Mouse (Mus musculus) heart, embryonic 16.5 days (tissue): ENCODE data around the gene Hcn4. TPM values are rescaled to one million over a fixed set of nuclear protein-coding genes. Genes with fewer than 3 reads are reported as not detected.

Source experiments
- ATAC-seq: fragments of 200-750 bp; cut with Nextera tagmentation; replicated peaks from 2 replicates; pipeline ENCODE4 v1.8.0; 2017; ENCODE audit warnings: moderate number of reproducible peaks; ENCODE audit not compliant: insufficient read depth, low FRiP score; ENCODE audit errors: extremely low read depth
- H3K27ac ChIP-seq: fragments of 300-500 bp; sonication (generic); 2 replicates; pipeline ENCODE4 v1.5.1; 2014; ENCODE audit warnings: mild to moderate bottlenecking, low read length, control low read depth, moderate library complexity
- H3K27me3 ChIP-seq: fragments of 300-500 bp; sonication (generic); 2 replicates; pipeline ENCODE4 v1.6.1; 2014; ENCODE audit warnings: low read length, mixed read lengths; ENCODE audit not compliant: control insufficient read depth, insufficient read depth
- H3K36me3 ChIP-seq: fragments of 300-500 bp; sonication (generic); 2 replicates; pipeline ENCODE4 v1.6.1; 2014; ENCODE audit not compliant: control insufficient read depth, insufficient read depth
- H3K4me1 ChIP-seq: fragments of 300-500 bp; sonication (generic); 2 replicates; pipeline ENCODE4 v1.6.1; 2014; ENCODE audit warnings: low read length, mixed read lengths; ENCODE audit not compliant: control insufficient read depth, insufficient read depth
- H3K4me2 ChIP-seq: fragments of 300-500 bp; sonication (generic); 2 replicates; pipeline ENCODE4 v1.6.1; 2014; ENCODE audit warnings: low read depth, mild to moderate bottlenecking, control low read depth, low read length
- H3K4me3 ChIP-seq: fragments of 300-500 bp; sonication (generic); 2 replicates; pipeline ENCODE4 v1.5.1; 2014; ENCODE audit warnings: mild to moderate bottlenecking, control low read depth, low read length
- H3K9ac ChIP-seq: fragments of 300-500 bp; sonication (generic); 2 replicates; pipeline ENCODE4 v1.6.1; 2014; ENCODE audit warnings: low read length, control low read depth
- H3K9me3 ChIP-seq: fragments of 300-500 bp; sonication (generic); replicated peaks from 2 replicates; pipeline ENCODE4 v1.6.1; 2016; ENCODE audit warnings: low read length; ENCODE audit not compliant: control insufficient read depth
- WGBS: fragments of 180-500 bp; shearing (Covaris S2); extraction: QIAGEN DNeasy Blood & Tissue Kit; methylation state at CpG from one replicate; pipeline ENCODE4 v1.1.7; 2014; 5-methylcytosine and 5-hydroxymethylcytosine counted together
- polyA plus RNA-seq: library from polyadenylated mRNA; unstranded; fragments of >200 nt; fragmentation: Nextera tagmentation; extraction: Ambion mirVana; gene quantifications from 2 replicates; pipeline ENCODE4 v1.2.1, GENCODE M21; 2015

Gene Hcn4
- polyA plus RNA-seq, 1 experiment from 2014 or later, result 0.89 TPM

DNA sequence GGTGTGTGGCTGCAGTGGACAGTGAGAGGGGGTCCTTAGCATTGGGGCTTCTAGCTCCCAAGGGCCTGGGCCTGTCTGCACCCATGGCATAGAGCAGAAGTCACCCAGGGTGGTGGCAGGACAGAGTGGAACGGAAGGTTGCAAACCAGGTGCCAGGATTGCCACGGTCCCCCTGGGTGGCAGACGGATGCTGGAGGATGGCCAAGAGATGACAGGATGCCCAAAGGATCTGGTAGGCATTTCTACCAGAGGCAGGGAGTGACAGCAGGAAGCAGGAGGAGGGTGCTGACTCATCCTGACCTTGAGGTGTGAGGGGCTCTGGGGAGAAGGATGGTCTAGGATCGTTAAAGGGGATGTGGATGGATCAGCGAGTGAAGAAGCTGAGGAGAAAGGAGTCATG is 15.3 kb downstream of the Hcn4 start:
- Histone ChIP-seq H3K4me3 (no peak overlapping the region), H3K36me3 (no peaks in the 10 kb centered on the region), H3K9ac (no peak overlapping the region), H3K27me3 (no peaks in the 10 kb centered on the region), H3K9me3 (no peaks in the 10 kb centered on the region), H3K27ac (no peak overlapping the region), H3K4me1 (peaks cover 30% of the 10 kb centered on the region), H3K4me2 (no peak overlapping the region)
- no peak for ATAC-seq
- 51% methylated on average over 5 of the region's 5 CpGs for WGBS

DNA sequence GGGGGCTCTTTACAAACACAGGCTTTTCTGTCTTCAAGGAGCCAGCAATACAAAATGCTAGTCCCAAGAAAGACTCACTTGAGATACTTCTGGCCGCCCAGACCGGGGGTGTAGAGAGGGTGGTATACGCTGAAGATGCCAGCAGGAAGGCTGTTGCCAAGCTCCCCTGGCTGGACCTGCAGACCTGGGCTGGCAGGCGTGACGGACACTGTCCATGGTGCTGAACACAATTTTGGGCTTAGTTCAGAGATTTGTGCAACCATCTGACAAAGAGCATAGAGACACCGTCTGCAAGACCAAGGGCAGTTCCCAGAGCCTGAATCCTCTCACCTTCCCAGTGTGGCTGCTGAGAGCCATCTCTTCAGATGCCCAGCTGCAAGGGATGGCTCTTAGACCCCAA is 18.4 kb downstream of the Hcn4 start:
- Histone ChIP-seq H3K4me3 (no peak overlapping the region), H3K4me2 (no peak overlapping the region), H3K4me1 (peaks cover 20% of the 10 kb centered on the region), H3K9ac (no peak overlapping the region), H3K9me3 (no peaks in the 10 kb centered on the region), H3K27ac (no peak overlapping the region), H3K27me3 (no peaks in the 10 kb centered on the region), H3K36me3 (no peaks in the 10 kb centered on the region)
- 17% methylated on average over 6 of the region's 6 CpGs for WGBS
- no peak for ATAC-seq

DNA sequence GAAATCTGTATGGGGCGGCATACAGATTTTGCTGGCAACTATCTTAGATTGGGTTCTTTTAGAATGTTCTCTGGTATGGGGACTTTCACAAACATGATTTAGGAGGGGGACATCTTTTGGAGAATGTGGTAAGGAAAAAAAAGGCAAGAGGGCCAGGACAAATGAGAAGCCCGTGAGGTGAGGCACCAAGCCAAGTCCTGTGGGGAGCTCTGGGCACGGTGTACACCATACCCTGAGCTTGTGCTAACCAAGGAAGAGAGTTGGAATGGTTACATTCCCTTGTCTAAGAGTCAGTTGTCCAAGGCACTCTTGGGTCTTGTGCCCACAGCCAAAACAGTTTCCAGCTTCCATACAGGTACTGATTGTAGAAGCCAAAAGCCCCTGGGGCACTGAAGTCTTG is 21.4 kb downstream of the Hcn4 start:
- H3K9ac ChIP-seq, result no peak overlapping the region
- 86% methylated on average over 3 of the region's 3 CpGs for WGBS
- peaks cover 24% of the 10 kb centered on the region for H3K4me1 ChIP-seq

DNA sequence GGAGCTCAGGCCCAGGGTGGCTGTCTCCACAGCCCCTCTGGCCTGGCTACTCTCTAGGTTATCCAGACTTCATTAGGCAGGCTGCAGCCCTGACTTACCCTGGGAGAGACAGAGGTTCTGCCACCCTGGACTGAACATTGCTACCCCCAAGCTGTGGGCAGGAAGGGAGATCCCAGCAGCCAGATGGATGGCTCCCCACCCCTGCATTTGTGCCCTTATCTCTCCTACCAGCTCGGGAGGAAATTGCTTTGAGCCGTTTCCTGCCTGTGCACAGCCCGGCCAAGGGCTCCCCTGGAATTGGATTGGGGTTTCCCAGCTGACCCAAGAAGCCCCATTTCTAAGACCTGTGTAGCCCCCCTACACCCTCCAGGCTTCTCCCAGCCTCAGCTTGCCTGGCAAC is 23.8 kb downstream of the Hcn4 start:
- Histone ChIP-seq H3K9me3 (no peaks in the 10 kb centered on the region), H3K36me3 (no peaks in the 10 kb centered on the region), H3K4me1 (peaks cover 24% of the 10 kb centered on the region), H3K4me3 (no peak overlapping the region), H3K9ac (peak overlapping the region; percentile 10; the same call in 1 of the 2 replicates), H3K4me2 (peak overlapping the region; percentile 44), H3K27ac (peak overlapping the region; percentile 69), H3K27me3 (no peaks in the 10 kb centered on the region)
- no peak for ATAC-seq
- WGBS, result 5% methylated on average over 3 of the region's 3 CpGs

More for the DNA sequence above, 21.4 kb downstream of the Hcn4 start:
- Histone ChIP-seq H3K27ac (no peak overlapping the region), H3K27me3 (no peaks in the 10 kb centered on the region), H3K4me3 (no peak overlapping the region), H3K36me3 (no peaks in the 10 kb centered on the region), H3K9me3 (no peaks in the 10 kb centered on the region), H3K4me2 (no peak overlapping the region)
- ATAC-seq, result no peak

DNA sequence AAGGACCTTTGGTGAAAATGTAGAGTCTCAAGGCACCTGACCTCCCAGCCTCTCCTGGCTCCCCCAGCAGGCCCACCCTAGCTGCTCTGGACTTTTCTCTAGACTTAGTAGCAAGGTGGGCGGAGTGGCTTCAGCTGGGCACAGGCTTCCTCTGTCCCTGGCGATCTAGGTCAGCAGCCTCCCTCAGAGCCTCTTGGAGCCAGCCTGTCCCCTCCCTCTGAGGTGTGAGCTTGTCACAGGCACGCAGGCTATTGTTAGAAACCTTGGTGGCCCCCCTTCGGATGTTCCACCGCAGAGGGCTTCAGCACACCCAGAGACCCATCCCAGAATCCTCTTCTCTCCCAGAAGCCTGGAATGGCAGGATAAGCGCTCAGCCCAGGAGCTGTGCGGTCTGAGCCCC is 24.5 kb downstream of the Hcn4 start:
- WGBS, result 31% methylated on average over 7 of the region's 7 CpGs
- H3K9me3 ChIP-seq, result no peaks in the 10 kb centered on the region
- H3K4me2 ChIP-seq, result peak overlapping the region; percentile 44
- no peaks in the 10 kb centered on the region for H3K36me3 ChIP-seq
- no peaks in the 10 kb centered on the region for H3K27me3 ChIP-seq
- H3K27ac ChIP-seq, result peak overlapping the region; percentile 69
- H3K4me3 ChIP-seq, result no peak overlapping the region
- H3K4me1 ChIP-seq, result peaks cover 18% of the 10 kb centered on the region
- H3K9ac ChIP-seq, result peak overlapping the region; percentile 10; the same call in 1 of the 2 replicates
- peak; percentile 91 for ATAC-seq

DNA sequence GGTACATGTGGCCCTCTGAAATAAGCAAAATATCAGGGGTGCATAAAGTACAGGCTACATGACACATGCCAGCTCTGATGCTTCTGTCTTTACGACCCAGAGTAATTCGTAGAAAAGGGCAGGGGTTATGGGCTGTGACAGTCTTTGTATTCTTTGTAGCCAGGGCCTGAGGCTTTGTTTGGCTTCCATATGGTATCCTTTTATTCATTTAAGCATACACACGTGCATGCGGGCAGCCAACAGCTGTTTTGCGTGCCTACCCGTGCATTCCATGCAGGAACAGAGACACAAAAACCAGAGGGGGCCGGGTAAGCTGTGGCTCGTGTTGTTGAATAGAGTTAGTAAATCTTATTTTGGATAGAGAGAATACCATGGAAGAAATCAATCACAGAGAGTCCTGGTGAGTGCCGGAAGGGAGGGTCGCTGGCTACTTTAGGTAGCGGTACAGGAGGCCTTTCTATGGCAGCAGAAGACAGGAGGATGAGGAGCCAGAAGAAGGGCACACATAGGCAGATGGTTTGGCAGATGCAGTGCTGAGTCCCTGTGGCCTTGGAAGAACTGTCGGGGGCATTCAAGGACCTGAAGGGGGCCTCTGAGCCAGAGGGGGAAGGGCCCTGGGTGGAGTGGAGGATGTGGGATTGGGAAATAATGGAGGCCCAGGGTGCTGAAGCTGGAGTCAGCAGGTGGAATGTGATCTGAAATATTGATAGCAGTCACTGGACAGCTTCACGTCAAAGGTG is 26.5 kb downstream of the Hcn4 start:
- WGBS, result 80% methylated on average over 13 of the region's 13 CpGs
- no peak for ATAC-seq
- Histone ChIP-seq H3K4me1 (peaks cover 14% of the 10 kb centered on the region), H3K9me3 (no peaks in the 10 kb centered on the region), H3K27me3 (no peaks in the 10 kb centered on the region), H3K4me2 (no peak overlapping the region), H3K27ac (no peak overlapping the region), H3K36me3 (no peaks in the 10 kb centered on the region), H3K4me3 (no peak overlapping the region), H3K9ac (no peak overlapping the region)

DNA sequence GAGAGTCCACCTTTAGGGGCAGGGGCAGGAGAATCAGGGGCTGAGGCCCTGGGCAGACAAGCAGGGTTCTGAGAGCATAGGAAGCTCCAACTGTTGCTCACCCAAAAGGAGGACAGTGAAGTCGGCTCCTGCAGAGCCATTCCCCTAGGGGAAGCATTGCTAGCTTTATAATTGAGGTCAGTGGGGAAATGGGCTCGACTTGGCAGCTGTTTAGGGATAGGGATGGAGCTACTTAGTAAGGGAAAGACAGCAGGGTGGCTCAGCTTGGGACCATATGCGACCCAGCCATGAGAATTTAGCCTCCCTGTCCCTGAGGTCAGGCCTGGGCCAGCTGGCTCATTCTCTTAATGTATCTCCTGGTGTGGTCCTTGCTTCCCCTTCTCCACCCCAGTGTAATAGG is 31.7 kb downstream of the Hcn4 start:
- no peak overlapping the region for H3K27ac ChIP-seq
- no peak for ATAC-seq
- H3K4me1 ChIP-seq, result no peaks in the 10 kb centered on the region
- peaks cover 2% of the 10 kb centered on the region; the same call in 1 of the 2 replicates for H3K27me3 ChIP-seq
- H3K4me2 ChIP-seq, result no peak overlapping the region
- H3K4me3 ChIP-seq, result no peak overlapping the region
- no peaks in the 10 kb centered on the region for H3K36me3 ChIP-seq
- 61% methylated on average over 3 of the region's 3 CpGs for WGBS
- no peak overlapping the region for H3K9ac ChIP-seq
- H3K9me3 ChIP-seq, result no peaks in the 10 kb centered on the region

DNA sequence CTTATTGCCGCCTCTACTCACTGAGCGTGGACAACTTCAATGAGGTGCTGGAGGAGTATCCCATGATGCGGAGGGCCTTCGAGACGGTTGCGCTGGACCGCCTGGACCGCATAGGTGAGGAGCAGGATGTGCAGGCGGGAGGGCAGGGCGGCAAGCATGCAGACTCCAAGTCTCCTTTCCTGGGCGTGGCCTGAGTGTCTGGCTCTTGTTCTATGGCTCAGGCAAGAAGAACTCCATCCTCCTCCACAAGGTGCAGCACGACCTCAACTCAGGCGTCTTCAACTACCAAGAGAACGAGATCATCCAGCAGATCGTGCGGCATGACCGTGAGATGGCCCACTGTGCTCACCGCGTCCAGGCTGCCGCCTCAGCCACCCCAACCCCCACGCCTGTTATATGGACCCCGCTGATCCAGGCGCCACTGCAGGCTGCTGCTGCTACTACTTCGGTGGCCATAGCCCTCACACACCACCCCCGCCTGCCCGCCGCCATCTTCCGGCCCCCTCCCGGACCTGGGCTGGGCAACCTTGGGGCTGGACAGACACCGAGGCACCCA is 35.9 kb downstream of the Hcn4 start:
- Histone ChIP-seq H3K4me3 (peak overlapping the region; percentile 4; the same call in 1 of the 2 replicates), H3K27me3 (peaks cover 2% of the 10 kb centered on the region; the same call in 1 of the 2 replicates), H3K27ac (no peak overlapping the region), H3K4me2 (peak overlapping the region; percentile 26; the same call in 1 of the 2 replicates), H3K4me1 (no peaks in the 10 kb centered on the region), H3K9me3 (no peaks in the 10 kb centered on the region), H3K9ac (no peak overlapping the region), H3K36me3 (no peaks in the 10 kb centered on the region)
- 44% methylated on average over 30 of the region's 30 CpGs for WGBS
- no peak for ATAC-seq

DNA sequence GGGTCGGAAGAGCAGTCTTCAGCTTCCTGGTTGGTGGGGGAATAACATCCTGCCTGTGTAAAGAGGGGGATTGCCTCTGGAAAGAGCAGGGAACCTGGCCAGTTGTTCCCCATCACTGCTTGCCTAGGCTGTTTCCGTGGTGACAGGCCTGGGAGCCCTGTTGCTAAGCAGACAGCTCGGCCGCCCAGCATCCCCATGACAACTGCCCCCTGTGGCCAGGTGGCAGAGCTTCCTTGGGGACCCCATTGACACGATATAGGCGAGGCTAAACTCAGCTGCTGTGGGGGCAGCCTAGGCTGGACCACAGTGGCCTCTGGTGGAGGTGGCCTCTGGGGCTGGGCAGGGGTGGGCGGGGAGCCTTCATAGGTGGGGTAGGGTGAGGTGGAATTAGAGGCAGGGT is 40.6 kb downstream of the Hcn4 start:
- H3K4me1 ChIP-seq, result no peaks in the 10 kb centered on the region
- H3K36me3 ChIP-seq, result no peaks in the 10 kb centered on the region
- no peaks in the 10 kb centered on the region for H3K9me3 ChIP-seq
- no peak for ATAC-seq
- no peak overlapping the region for H3K4me2 ChIP-seq
- H3K27ac ChIP-seq, result no peak overlapping the region
- WGBS, result 37% methylated on average over 7 of the region's 7 CpGs
- H3K4me3 ChIP-seq, result no peak overlapping the region
- H3K9ac ChIP-seq, result no peak overlapping the region
- H3K27me3 ChIP-seq, result peaks cover 1% of the 10 kb centered on the region; the same call in 1 of the 2 replicates
